Mouse (Mus musculus) brain, embryonic 14.5 days (tissue): ENCODE data around the gene Cux2. TPM values are rescaled to one million over a fixed set of nuclear protein-coding genes. Genes with fewer than 3 reads are reported as not detected.
"Not testable (repeated sequence)": the region's sequence is repeated elsewhere in the genome, so short reads cannot be mapped to it uniquely, and the experiment has no call there.

ENCODE experiments used
- DNase-seq: peaks from one replicate; pipeline ENCODE4 v3.0.0-alpha.2; 2011; ENCODE audit warnings: low read depth
- CTCF ChIP-seq: fragments of 200-500 bp; IDR thresholded peaks from 2 replicates; pipeline ENCODE4 v1.5.1; 2012; ENCODE audit warnings: inconsistent platforms, mild to moderate bottlenecking, moderate library complexity, borderline replicate concordance; ENCODE audit not compliant: insufficient read depth, insufficient read length; ENCODE audit errors: extremely low read depth
- POLR2A ChIP-seq: fragments of 200-500 bp; IDR thresholded peaks from 2 replicates; pipeline ENCODE4 v1.6.1; 2012; ENCODE audit warnings: mild to moderate bottlenecking, inconsistent platforms, borderline replicate concordance; ENCODE audit not compliant: poor library complexity, insufficient read depth, insufficient read length, severe bottlenecking; ENCODE audit errors: extremely low read depth
- polyA plus RNA-seq: library from polyadenylated mRNA; depleted of rRNA; stranded (reverse); fragments of >200 nt; gene quantifications from 2 replicates; pipeline ENCODE4 v1.2.3, GENCODE M21; 2012

The Cux2 gene
- polyA plus RNA-seq, 1 experiment, result 52.6 TPM

DNA sequence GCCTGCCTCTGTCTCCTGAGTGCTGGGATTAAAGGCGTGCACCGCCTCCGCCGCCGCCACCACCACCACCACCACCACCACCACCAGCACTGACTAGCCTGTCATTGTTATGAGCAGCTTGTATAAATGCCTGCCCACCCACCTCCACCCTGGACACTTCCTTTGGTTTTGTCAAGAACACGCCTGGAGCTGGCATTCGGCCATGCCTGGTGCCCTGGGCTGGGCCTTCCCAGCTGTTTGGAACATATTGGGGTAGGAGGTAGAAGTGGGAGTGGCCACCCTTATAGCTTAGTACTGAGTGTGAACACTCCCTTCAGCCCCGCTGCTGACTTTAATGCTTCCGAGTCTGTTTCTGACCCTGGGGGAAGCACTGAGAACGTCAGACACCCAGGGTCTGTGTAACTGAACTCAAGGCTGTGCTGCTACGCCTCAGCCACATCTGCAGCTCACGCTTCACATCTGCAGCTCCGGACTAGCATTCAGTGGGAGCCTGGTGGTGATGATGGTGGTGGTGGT lies 178.3 kb downstream of the Cux2 start:
- DNase-seq, result no peak
- TF ChIP-seq CTCF, result no peak
- TF ChIP-seq POLR2A, result no peak

GRCm38 (mm10) chr5:121870832-121871231 lies 179.1 kb downstream of the Cux2 start:
- no peak for DNase-seq
- TF ChIP-seq CTCF (no peak), POLR2A (no peak)

DNA sequence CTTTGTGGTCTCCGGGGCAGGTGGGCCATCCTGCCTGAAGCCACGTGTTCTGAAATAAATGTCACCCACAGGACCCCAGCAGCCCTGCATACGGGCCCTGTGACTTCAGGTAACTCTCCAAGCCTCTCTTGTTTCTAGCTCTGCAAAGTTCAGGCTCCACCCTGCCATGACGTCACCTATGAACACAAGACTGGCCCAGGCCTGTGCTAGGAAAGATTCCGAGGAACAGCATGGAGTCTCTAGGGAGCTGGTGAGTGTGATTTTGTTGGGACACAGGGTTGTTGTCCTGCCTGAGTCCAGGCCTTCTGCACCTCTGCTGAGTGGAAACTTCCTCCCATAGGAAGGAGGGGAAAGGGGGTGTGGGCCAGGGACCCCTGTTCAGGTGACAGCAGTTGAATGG lies 181.9 kb downstream of the Cux2 start:
- TF ChIP-seq CTCF, result no peak
- no peak for DNase-seq

DNA sequence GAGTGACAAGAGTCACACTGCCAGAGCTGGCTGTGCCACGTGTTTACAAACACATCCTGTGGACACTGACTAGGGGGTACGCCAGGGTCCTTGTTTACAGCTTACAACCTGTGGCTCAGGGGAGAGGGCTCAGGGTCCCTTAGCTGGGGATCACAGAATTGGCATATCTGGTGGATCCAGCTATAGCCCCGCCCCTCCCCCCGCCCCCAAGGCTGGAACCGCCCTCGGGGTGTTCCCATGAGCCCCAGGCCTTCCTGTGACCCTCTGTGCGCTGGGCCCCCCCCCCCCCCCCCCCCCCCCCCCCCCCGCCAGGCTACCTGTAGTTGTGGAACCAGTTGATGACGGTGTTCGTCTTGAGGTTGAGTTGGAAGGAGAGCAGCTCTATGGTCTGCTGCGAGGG lies 185.6 kb downstream of the Cux2 start:
- TF ChIP-seq POLR2A (no peak), CTCF (no peak)
- DNase-seq, result no peak

DNA sequence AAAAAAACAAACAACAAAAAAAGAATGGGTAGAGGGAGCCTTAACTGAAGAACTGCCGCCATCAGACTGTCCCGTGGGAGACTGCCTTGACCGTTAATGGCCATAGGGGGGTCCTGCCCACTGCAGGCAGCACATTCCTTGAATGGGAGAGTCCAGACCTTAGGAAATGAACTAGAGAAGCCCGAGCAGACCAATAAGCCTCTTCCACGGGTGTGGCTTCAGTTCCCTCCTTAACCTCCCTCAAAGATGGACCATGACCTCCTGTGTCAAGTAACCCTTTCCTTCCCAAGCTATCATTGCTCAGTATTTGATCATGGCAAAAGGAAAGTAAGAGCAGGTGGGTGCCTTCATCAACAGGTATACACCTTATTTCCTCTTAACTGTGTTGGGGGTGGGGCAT lies 187.9 kb downstream of the Cux2 start:
- DNase-seq, result no peak
- TF ChIP-seq CTCF (no peak), POLR2A (no peak)

- DNase-seq, result no peak
- TF ChIP-seq CTCF, result no peak
- TF ChIP-seq POLR2A, result no peak
Measured at GRCm38 (mm10) chr5:121858427-121858826, 191.5 kb downstream of the Cux2 start.

DNA sequence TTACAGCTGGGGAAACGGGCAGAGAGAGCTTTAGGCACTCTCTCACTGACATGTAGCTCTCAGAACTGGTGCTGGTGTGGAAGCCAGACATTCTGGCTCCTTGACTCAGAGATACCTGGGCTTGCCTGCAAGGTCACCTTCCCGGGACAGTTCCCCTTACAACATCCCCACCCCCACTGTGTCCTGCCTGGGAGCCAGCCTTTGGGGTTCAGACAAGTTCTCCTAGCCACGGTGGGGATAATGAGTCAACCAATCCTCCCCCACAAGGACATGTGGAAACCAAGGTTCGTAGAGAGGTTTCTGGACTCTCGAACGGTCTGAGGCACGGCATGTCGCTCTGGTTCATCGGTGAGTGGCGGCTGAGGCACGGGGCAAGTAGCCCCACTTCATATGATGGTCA lies 193.2 kb downstream of the Cux2 start:
- TF ChIP-seq CTCF (no peak), POLR2A (no peak)
- no peak for DNase-seq

GRCm38 (mm10) chr5:121854768-121855167 lies 195.1 kb downstream of the Cux2 start:
- DNase-seq, result peak; percentile 58
- TF ChIP-seq CTCF (no peak), POLR2A (no peak)

DNA sequence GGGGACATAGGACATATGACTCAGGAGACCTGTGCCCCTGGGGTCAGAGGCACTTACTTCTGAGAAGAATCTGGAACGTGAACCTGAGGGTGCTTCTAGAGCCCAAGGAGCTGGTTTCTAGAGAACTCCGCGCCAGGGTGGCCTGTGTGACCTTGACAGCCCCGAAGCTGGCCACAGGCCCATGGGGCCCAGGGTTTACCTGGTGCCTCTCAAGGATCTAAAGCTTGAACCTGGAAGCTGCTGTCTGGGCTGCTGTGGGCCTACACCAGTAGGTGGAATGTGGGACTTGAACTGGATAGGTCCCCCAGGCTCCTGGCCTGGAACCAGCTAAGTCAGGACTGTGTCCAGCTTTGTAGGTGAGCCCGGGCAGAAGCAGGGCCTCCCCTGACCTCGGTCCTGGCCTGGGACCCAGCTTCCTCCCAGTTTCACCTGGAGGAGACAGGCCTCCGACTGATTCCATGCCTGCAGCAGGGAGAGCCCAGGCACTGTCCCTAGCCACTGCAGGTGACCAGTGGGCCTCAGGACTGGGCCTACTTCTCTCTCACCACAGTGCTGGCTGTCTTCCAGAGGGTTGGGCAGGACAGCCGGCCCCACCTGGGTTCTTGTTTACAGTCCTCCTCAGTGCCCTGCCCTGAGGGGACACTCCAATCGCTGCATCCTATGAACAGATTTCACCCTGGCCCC lies 196.4 kb downstream of the Cux2 start:
- no peak for DNase-seq
- TF ChIP-seq POLR2A (no peak), CTCF (no peak)

DNA sequence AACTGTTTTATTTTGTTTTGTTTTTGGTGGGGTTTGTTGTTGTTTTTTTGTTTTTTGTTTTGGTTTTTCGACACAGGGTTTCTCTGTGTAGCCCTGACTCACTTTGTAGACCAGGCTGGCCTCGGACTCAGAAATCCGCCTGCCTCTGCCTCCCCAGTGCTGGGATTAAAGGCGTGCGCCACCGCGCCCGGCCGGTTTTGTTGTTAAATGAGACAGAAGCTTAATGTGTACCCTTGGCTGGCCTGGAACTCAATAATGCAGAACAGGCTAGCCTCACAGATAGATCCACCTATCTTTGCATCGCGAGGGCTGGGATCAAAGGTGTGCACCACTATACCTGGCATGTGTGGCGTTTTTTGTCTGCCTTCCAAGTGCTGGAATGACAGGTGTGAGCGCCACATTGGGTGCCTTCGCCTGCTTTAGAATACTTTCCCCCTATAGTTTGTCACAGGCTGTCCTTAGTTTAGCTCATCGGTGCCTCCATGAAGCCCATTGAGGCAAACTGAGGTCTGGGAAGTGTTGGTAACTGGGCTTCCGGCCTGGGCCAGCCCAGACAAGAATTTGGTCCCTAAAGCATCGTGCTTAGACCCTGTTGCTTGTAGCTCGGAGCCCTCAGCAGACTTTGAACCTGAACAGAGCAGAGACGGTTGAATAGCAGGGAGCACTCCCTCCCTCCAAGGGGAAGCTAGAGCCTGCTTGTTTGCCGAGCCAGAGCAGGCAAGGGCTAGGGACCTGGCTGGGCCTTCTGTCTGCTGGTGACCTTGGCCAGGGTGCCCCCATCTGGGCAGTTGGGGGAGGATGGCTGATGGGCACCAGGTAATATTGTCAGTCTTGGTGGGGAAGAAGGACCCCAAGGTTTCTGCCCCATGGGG lies 200.2 kb downstream of the Cux2 start:
- DNase-seq, result no peak
- no peak for TF ChIP-seq POLR2A
- TF ChIP-seq CTCF, result no peak

DNA sequence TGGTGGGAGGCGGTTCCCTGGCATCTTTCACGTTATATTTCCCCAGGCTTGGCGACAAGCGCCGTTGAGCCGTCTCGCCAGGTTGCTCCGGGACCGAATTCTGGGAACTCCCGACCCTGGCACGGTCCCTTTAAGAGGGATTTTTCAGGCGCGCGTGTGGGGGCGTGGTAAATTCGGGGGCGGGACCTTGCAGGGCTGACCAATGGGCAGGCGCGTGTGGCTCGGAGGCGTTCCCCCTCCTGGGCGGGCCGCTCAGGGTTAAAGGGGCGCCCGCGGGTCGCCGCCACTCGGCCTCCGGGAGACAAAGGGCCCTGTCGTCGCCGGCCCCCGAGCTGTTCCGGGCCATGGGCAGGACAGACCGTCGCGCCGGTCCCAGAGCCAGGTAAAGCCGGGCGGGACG lies 201.2 kb downstream of the Cux2 start, which contains the start of gene Pheta1:
Gene Pheta1, plus strand, starts transcription at position 242 of the 400 bp plus-strand sequence.
- TF ChIP-seq POLR2A (peak; percentile 80), CTCF (no peak)

DNA sequence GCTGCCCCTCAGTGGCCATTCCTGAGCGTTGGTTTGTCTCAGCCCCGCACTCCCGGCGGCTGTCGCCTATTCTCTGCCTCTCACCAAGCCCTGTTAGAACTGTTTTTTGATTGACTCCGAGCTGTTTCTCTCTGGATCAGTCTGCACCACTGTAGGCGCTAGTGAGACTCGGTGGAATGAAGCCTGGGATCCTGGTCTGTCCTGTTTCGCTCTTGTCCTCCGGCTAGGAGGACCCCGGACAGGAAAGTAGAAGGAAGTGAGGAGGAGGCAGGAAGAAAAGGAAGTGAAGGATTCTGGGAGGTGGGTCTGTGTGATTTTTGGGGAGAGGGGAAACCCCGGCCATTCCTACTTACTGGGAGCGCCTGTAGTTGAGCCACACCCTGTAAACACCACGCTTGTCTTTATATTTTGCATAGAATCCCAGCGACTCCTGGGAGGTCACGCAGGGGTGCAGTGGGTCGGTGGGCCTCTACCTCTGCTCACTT lies 201.8 kb downstream of the Cux2 start:
- TF ChIP-seq POLR2A, result no peak
- TF ChIP-seq CTCF, result peak; percentile 18; the same call in 1 of the 2 replicates
- DNase-seq, result peak; percentile 72

More for the DNA sequence above, 201.2 kb downstream of the Cux2 start, which contains the start of gene Pheta1:
- DNase-seq, result peak; percentile 97

DNA sequence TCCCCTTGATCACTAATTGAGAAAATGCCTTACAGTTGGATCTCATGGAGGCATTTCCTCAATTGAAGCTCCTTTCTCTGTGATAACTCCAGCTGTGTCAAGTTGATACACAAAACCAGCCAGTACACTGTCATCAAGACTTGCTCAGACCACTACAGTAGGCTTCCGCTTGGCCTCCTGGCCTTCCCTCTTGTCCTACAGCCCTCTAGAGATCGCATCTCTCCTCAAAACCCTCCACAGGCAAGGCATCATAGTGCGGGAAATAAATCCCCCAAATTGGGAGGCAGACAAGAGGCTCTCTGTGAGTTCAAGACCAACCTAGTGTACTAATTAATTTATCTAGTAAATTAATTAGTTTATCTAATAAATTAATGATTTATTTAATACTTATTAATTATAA lies 202.6 kb downstream of the Cux2 start:
- not testable (repeated sequence) for DNase-seq
